Mouse (Mus musculus) megakaryocyte, adult 5-6 weeks (primary cell): Measurements from ENCODE around the gene Arl14. TPM values are rescaled to one million over a fixed set of nuclear protein-coding genes. Genes with fewer than 3 reads are reported as not detected.

ENCODE experiments used
- ATAC-seq: 2 replicates; pipeline ENCODE4 v1.8.0; 2016; ENCODE audit warnings: mild to moderate bottlenecking, inconsistent platforms; ENCODE audit not compliant: poor library complexity, severe bottlenecking
- total RNA-seq, 2 experiments: library from RNA; stranded (forward) in 1 of 2; stranded (reverse) in 1 of 2; fragments of 153-499, 151-499 nt in 1 of 2; fragments of 221-1000, 200-1000 nt in 1 of 2; gene quantifications; 2 replicates each; pipeline versions ENCODE4 v1.2.3 to v1.2.4; 2015 to 2017

Gene Arl14
- total RNA-seq (2015) (0.41 TPM in 1 of 2 replicates, not detected in the other), total RNA-seq (2017) (not detected in 2 replicates)

- ATAC-seq: no peak
Measured at GRCm38 (mm10) chr3:69221806-69222501, at the start of gene Arl14. Gene Arl14, plus strand, starts transcription at chr3:69222419.

DNA sequence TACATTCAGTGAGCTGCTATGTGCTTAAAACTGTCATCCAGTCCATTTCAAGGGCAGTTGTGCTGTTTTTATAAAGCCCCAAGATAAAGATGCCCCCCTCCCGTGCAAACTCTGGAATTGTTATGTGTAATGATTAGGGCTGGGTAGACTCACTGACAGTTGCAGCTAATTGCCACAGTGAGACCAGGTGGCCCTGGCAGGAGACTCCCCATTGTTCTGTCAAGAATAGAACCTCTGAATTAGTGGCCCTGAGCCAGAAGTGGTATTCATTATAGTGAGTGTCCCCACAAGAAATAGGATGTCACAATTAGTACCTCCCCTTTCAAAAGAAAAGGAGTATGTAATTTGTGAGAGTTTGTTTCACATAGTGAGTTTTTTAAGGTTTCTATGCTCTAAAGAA, 47.0 kb upstream of the Arl14 start:
- ATAC-seq: no peak

DNA sequence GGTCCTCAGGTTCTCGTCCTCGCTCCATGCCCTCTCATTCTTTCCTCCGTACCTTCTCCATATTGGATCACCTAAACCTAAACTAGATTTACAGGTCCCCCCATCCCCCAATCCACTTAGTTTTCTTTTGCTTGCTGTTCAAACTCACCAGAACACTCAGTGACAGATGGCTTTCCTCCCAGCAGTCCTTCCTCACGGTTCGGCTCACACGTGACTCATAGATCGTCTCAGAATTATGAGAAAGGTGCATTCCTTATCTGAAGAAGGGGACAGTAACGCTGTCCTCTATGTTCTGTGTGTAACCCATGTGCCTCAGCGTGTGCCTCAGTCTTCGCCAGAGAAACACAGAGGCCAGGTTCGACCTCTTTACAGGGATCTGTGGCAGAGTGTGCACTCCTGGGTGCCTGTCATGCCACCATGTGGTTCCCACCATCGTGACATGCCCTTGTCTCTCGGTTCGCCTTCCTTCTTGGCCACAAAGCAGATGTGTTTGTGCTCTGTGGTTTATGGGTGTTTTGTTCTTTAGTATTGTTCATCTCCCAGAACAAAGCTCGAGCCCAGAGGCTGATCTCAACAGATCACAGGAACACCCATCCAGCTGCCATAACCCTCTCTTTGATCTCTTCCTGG, 44.9 kb upstream of the Arl14 start:
- peak; percentile 57 for ATAC-seq

DNA sequence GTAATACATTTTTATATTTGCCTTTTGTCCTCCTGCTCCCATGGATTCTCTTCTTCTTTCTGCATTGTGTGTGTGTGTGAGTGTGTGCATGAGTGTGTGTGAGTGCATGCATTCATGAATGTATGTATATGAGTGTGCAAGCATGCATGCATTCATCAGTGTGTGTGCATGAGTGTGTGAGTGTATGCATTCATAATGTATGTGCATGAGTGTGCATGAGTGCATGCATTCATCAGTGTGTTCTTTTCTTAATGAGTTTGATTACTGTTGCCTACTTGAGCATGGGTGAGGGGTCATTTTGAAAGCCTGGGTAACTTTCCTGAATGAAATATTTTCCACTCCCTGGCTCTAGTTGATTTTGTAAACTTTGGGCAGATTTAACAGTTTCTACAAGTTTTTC, 44.3 kb upstream of the Arl14 start:
- ATAC-seq: no peak

- ATAC-seq: no peak
Measured at GRCm38 (mm10) chr3:69178365-69179004, 43.7 kb upstream of the Arl14 start.

DNA sequence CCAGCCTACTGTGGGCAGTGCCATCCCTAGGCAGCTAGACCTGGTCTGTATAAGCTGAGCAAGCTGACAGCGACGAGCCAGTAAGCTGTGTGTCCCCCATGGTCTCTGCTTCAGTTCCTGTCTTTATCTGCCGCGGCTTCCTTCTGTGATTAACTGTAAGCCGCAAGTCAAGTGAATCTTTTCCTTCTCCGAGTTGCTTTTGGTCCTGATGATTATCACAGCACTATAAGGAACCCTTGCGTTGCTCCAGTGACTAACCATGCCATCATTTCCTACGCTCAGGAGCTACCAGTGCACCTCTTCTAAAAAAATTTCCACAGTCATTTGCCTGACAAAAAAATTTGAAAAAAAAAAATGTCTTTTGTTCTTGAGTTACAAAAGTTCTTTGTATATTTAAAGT, 40.7 kb upstream of the Arl14 start:
- ATAC-seq: no peak

DNA sequence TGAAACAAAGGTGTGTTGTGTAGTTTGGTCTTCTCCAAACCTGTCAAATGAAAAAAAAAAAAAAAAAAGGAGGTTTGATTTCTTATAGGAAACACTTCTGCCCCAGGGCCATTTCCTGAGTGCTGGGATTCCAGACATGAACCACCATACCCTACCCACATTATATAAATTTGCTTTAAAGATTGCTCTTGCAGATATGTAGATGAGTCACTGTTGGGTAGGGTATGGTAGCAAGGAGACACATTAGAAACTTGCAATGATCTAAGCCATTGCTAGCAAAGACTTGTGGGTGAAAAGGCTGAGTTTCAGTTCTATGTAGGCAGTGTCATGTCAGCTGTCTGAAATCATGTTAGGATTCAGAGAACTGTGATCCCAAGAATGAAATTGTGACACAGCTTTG, 40.0 kb upstream of the Arl14 start:
- no peak for ATAC-seq

GRCm38 (mm10) chr3:69185244-69185643, 37.0 kb upstream of the Arl14 start:
- ATAC-seq: no peak

- no peak for ATAC-seq
Measured at GRCm38 (mm10) chr3:69186031-69186430, 36.2 kb upstream of the Arl14 start.

GRCm38 (mm10) chr3:69186643-69187042, 35.6 kb upstream of the Arl14 start:
- ATAC-seq: no peak

GRCm38 (mm10) chr3:69192995-69193394, 29.2 kb upstream of the Arl14 start:
- no peak for ATAC-seq

- ATAC-seq: no peak
Measured at GRCm38 (mm10) chr3:69194496-69194895, 27.7 kb upstream of the Arl14 start.

- ATAC-seq: no peak
Measured at GRCm38 (mm10) chr3:69195251-69195650, 27.0 kb upstream of the Arl14 start.

GRCm38 (mm10) chr3:69198098-69198497, 24.1 kb upstream of the Arl14 start:
- ATAC-seq: no peak

- ATAC-seq: no peak
Measured at GRCm38 (mm10) chr3:69200251-69200650, 22.0 kb upstream of the Arl14 start.

- ATAC-seq: no peak
Measured at GRCm38 (mm10) chr3:69201206-69201605, 21.0 kb upstream of the Arl14 start.

DNA sequence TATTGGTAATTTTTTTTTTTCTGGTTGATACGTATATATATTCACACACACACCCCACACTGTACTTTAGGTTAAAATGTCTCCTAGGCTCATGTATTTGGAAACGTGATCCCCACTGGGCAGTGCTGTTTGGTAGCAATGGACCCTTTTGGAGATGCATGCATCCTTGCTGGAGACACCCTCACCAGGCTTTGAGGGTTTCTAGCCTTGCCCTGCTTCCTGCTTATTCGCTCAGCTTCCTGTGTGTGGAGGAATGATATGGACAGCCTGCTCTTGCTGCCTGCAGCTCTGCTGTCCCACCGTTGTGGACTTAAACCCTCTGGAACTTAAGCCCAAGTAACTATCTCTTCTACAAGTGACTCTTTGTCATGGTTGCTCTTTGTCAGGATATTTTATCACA, 19.3 kb upstream of the Arl14 start:
- no peak for ATAC-seq

- ATAC-seq: peak; percentile 78
Measured at GRCm38 (mm10) chr3:69205266-69206054, 16.8 kb upstream of the Arl14 start.

- ATAC-seq: no peak
Measured at GRCm38 (mm10) chr3:69206193-69206893, 15.9 kb upstream of the Arl14 start.

DNA sequence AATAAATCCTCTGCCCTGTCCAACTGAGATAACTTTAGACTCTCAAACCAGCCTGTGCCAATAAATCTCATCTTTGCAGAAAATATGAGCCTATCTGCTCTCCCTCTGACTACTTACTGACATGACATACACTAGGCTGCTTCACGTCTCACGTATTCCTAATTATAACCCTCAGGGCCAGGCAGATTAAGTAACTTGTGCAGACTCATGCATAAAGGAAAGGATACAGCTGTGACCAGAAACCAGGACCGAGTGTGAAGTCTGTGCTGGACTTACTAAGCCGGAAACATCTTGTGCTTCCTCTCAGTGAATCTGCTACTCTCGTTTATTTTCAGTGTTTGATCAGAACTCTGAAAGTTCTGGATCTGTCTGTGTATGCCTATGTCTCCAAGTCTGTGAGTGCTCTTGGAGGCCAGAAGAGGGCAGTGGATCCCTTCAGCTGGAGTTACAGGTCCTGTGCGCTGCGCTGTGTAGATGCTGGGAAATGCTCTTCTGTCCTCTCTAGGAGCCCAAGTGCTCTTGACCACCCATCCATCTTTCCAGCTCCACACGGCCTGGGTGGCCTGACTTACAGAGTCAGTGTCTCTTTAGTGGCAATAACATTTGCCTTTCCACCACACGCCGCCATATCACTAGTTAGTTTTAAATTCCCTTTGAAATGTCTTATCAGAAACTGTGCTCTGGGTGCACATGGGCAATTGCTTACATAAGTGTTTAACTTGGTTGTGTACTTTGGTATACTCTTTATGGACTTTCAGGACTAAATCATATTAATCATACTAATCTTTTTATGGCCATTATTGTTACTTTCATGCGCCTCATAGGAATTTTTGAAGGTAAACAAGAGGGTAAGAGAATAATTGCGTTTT, 13.5 kb upstream of the Arl14 start:
- ATAC-seq: peak; percentile 58
